Mouse (Mus musculus): ENCODE data around the gene Gm11555. TPM values are rescaled to one million over a fixed set of nuclear protein-coding genes. Genes with fewer than 3 reads are reported as not detected.
"Not testable (repeated sequence)": the region's sequence is repeated elsewhere in the genome, so short reads cannot be mapped to it uniquely, and the experiment has no call there.

Gm11555 gene
- polyA plus RNA-seq, 1 experiment from 2014 or later = not detected

- DNase-seq (ENCODE audit: low spot score) = not testable (repeated sequence)
These were observed 46.8 kb downstream of the Gm11555 start, which contains the start of gene Gm11938 for GRCm38 (mm10) chr11:99603208-99603607. Gm11938 (minus strand) TSS chr11:99603308.

Other genes with a start within 250 kb of the Gm11555 start
- 0.52 and 0.63 TPM in 2 replicates for gene Krt12, start 228.0 kb downstream of the Gm11555 start, polyA plus RNA-seq (2015; fragmentation: Nextera tagmentation; extraction: Ambion mirVana)
- gene Krt20, start 212.1 kb downstream of the Gm11555 start, polyA plus RNA-seq (2015; fragmentation: Nextera tagmentation; extraction: Ambion mirVana) = 1.6 TPM in 2 replicates
- 1.8 and 2.4 TPM in 2 replicates for gene Krt23, start 157.1 kb downstream of the Gm11555 start, polyA plus RNA-seq (2015; fragmentation: Nextera tagmentation; extraction: Ambion mirVana)
- not detected in 2 replicates for gene Krt39, start 128.9 kb downstream of the Gm11555 start, polyA plus RNA-seq (2015; fragmentation: Nextera tagmentation; extraction: Ambion mirVana)
- not detected in 2 replicates for gene Krt40, start 107.1 kb downstream of the Gm11555 start, polyA plus RNA-seq (2015; fragmentation: Nextera tagmentation; extraction: Ambion mirVana)
- 0.33 TPM in 1 of 2 replicates, not detected in the other for gene Krtap3-3, start 99.4 kb downstream of the Gm11555 start, polyA plus RNA-seq (2015; fragmentation: Nextera tagmentation; extraction: Ambion mirVana)
- gene Krtap3-2, start 93.4 kb downstream of the Gm11555 start, polyA plus RNA-seq (2015; fragmentation: Nextera tagmentation; extraction: Ambion mirVana) = not detected in 2 replicates
- not detected in 2 replicates for gene Gm11939, start 90.8 kb downstream of the Gm11555 start, polyA plus RNA-seq (2015; fragmentation: Nextera tagmentation; extraction: Ambion mirVana)
- not detected in 2 replicates for gene Krtap3-1, start 83.6 kb downstream of the Gm11555 start, polyA plus RNA-seq (2015; fragmentation: Nextera tagmentation; extraction: Ambion mirVana)
- not detected in 2 replicates for gene Krtap1-5, start 69.2 kb downstream of the Gm11555 start, polyA plus RNA-seq (2015; fragmentation: Nextera tagmentation; extraction: Ambion mirVana)
- not detected in 2 replicates for gene Krtap1-4, start 66.6 kb downstream of the Gm11555 start, polyA plus RNA-seq (2015; fragmentation: Nextera tagmentation; extraction: Ambion mirVana)
- not detected in 2 replicates for gene Krtap1-3, start 58.9 kb downstream of the Gm11555 start, polyA plus RNA-seq (2015; fragmentation: Nextera tagmentation; extraction: Ambion mirVana)
- not detected in 2 replicates for gene Krtap9-3, start 52.1 kb downstream of the Gm11555 start, polyA plus RNA-seq (2015; fragmentation: Nextera tagmentation; extraction: Ambion mirVana)
- gene Gm11938, start 46.9 kb downstream of the Gm11555 start, polyA plus RNA-seq (2015; fragmentation: Nextera tagmentation; extraction: Ambion mirVana) = not detected in 2 replicates
- gene Gm11937, start 40.0 kb downstream of the Gm11555 start, polyA plus RNA-seq (2015; fragmentation: Nextera tagmentation; extraction: Ambion mirVana) = not detected in 2 replicates
- not detected in 2 replicates for gene Krtap2-4, start 35.4 kb downstream of the Gm11555 start, polyA plus RNA-seq (2015; fragmentation: Nextera tagmentation; extraction: Ambion mirVana)
- 0.27 TPM in 1 of 2 replicates, not detected in the other for gene Gm11562, start 29.8 kb downstream of the Gm11555 start, polyA plus RNA-seq (2015; fragmentation: Nextera tagmentation; extraction: Ambion mirVana)
- gene Krtap4-1, start 22.0 kb downstream of the Gm11555 start, polyA plus RNA-seq (2015; fragmentation: Nextera tagmentation; extraction: Ambion mirVana) = not detected in 2 replicates
- gene Krtap4-2, start 15.2 kb downstream of the Gm11555 start, polyA plus RNA-seq (2015; fragmentation: Nextera tagmentation; extraction: Ambion mirVana) = not detected in 2 replicates
- not detected in 2 replicates for gene Krtap4-7, start 6.1 kb downstream of the Gm11555 start, polyA plus RNA-seq (2015; fragmentation: Nextera tagmentation; extraction: Ambion mirVana)
- not detected in 2 replicates for gene Gm11563, start 8.7 kb upstream of the Gm11555 start, polyA plus RNA-seq (2015; fragmentation: Nextera tagmentation; extraction: Ambion mirVana)
- gene Krtap4-6, start 15.7 kb upstream of the Gm11555 start, polyA plus RNA-seq (2015; fragmentation: Nextera tagmentation; extraction: Ambion mirVana) = not detected in 2 replicates
- not detected in 2 replicates for gene Gm14190, start 40.5 kb upstream of the Gm11555 start, polyA plus RNA-seq (2015; fragmentation: Nextera tagmentation; extraction: Ambion mirVana)
- gene Gm14180, start 84.1 kb upstream of the Gm11555 start, polyA plus RNA-seq (2015; fragmentation: Nextera tagmentation; extraction: Ambion mirVana) = not detected in 2 replicates
- gene Gm11595, start 122.7 kb upstream of the Gm11555 start, polyA plus RNA-seq (2015; fragmentation: Nextera tagmentation; extraction: Ambion mirVana) = not detected in 2 replicates
- not detected in 2 replicates for gene Krtap4-8, start 130.5 kb upstream of the Gm11555 start, polyA plus RNA-seq (2015; fragmentation: Nextera tagmentation; extraction: Ambion mirVana)
- not detected in 2 replicates for gene Krtap4-9, start 135.0 kb upstream of the Gm11555 start, polyA plus RNA-seq (2015; fragmentation: Nextera tagmentation; extraction: Ambion mirVana)
- gene Gm11596, start 143.2 kb upstream of the Gm11555 start, polyA plus RNA-seq (2015; fragmentation: Nextera tagmentation; extraction: Ambion mirVana) = not detected in 2 replicates
- not detected in 2 replicates for gene Gm11569, start 148.7 kb upstream of the Gm11555 start, polyA plus RNA-seq (2015; fragmentation: Nextera tagmentation; extraction: Ambion mirVana)
- gene Gm11554, start 154.2 kb upstream of the Gm11555 start, polyA plus RNA-seq (2015; fragmentation: Nextera tagmentation; extraction: Ambion mirVana) = not detected in 2 replicates
- gene Krtap4-13, start 159.7 kb upstream of the Gm11555 start, polyA plus RNA-seq (2015; fragmentation: Nextera tagmentation; extraction: Ambion mirVana) = not detected in 2 replicates
- gene Gm11564, start 165.4 kb upstream of the Gm11555 start, polyA plus RNA-seq (2015; fragmentation: Nextera tagmentation; extraction: Ambion mirVana) = not detected in 2 replicates
- gene 2300003K06Rik, start 187.8 kb upstream of the Gm11555 start, polyA plus RNA-seq (2015; fragmentation: Nextera tagmentation; extraction: Ambion mirVana) = not detected in 2 replicates
- not detected in 2 replicates for gene Krtap4-16, start 201.4 kb upstream of the Gm11555 start, polyA plus RNA-seq (2015; fragmentation: Nextera tagmentation; extraction: Ambion mirVana)
- gene Gm11568, start 207.7 kb upstream of the Gm11555 start, polyA plus RNA-seq (2015; fragmentation: Nextera tagmentation; extraction: Ambion mirVana) = not detected in 2 replicates
- not detected in 2 replicates for gene Gm11559, start 214.2 kb upstream of the Gm11555 start, polyA plus RNA-seq (2015; fragmentation: Nextera tagmentation; extraction: Ambion mirVana)
- not detected in 2 replicates for gene Krtap9-1, start 223.2 kb upstream of the Gm11555 start, polyA plus RNA-seq (2015; fragmentation: Nextera tagmentation; extraction: Ambion mirVana)
- not detected in 2 replicates for gene Gm11567, start 229.0 kb upstream of the Gm11555 start, polyA plus RNA-seq (2015; fragmentation: Nextera tagmentation; extraction: Ambion mirVana)